Mouse (Mus musculus) testis, adult 2 months (tissue): Measurements from ENCODE around the gene Cryzl2. TPM values are rescaled to one million over a fixed set of nuclear protein-coding genes. Genes with fewer than 3 reads are reported as not detected.

Source experiments
- H3K27ac ChIP-seq: fragments of 200-500 bp; 2 replicates; pipeline ENCODE4 v1.5.1; 2012; ENCODE audit warnings: low read depth, low read length; ENCODE audit not compliant: control insufficient read depth, insufficient read depth
- H3K27me3 ChIP-seq: fragments of 200-500 bp; 2 replicates; pipeline ENCODE4 v1.6.1; 2012; ENCODE audit warnings: mild to moderate bottlenecking, low read length, moderate library complexity; ENCODE audit not compliant: control insufficient read depth, insufficient read depth
- H3K36me3 ChIP-seq: fragments of 200-500 bp; 2 replicates; pipeline ENCODE4 v1.6.1; 2012; ENCODE audit warnings: mild to moderate bottlenecking, low read length; ENCODE audit not compliant: control insufficient read depth, insufficient read depth
- H3K4me1 ChIP-seq: fragments of 200-500 bp; 2 replicates; pipeline ENCODE4 v1.6.1; 2012; ENCODE audit warnings: low read length; ENCODE audit not compliant: control insufficient read depth, insufficient read depth
- H3K4me3 ChIP-seq: fragments of 200-500 bp; 2 replicates; pipeline ENCODE4 v1.5.1; 2012; ENCODE audit warnings: low read depth, mild to moderate bottlenecking, low read length, moderate library complexity, mixed read lengths; ENCODE audit not compliant: control insufficient read depth
- CTCF ChIP-seq: fragments of 200-500 bp; IDR thresholded peaks from 2 replicates; pipeline ENCODE4 v1.5.1; 2012; ENCODE audit warnings: low read depth, mild to moderate bottlenecking, inconsistent platforms, low read length, moderate library complexity; ENCODE audit not compliant: control insufficient read depth, insufficient read depth, insufficient replicate concordance
- POLR2A ChIP-seq: fragments of 200-500 bp; IDR thresholded peaks from 2 replicates; pipeline ENCODE4 v1.6.1; 2012; ENCODE audit warnings: low read depth, mild to moderate bottlenecking, inconsistent platforms, low read length, moderate library complexity; ENCODE audit not compliant: control insufficient read depth
- polyA plus RNA-seq: library from polyadenylated mRNA; depleted of rRNA; stranded (reverse); fragments of >200 nt; gene quantifications from 2 replicates; pipeline ENCODE4 v1.2.3, GENCODE M21; 2012

The Cryzl2 gene
- polyA plus RNA-seq, 1 experiment, result 5.5 TPM

GRCm38 (mm10) chr1:157461276-157461675 is 2.9 kb downstream of the Cryzl2 start:
- TF ChIP-seq POLR2A (no peak), CTCF (no peak)
- Histone ChIP-seq H3K36me3 (no peaks in the 10 kb centered on the region), H3K4me1 (peaks cover 3% of the 10 kb centered on the region), H3K4me3 (no peak overlapping the region), H3K27me3 (no peaks in the 10 kb centered on the region), H3K27ac (no peak overlapping the region)

GRCm38 (mm10) chr1:157462336-157462735 is 4.0 kb downstream of the Cryzl2 start:
- TF ChIP-seq POLR2A (no peak), CTCF (no peak)
- Histone ChIP-seq H3K27me3 (no peaks in the 10 kb centered on the region), H3K36me3 (no peaks in the 10 kb centered on the region), H3K4me1 (peaks cover 3% of the 10 kb centered on the region), H3K27ac (no peak overlapping the region), H3K4me3 (no peak overlapping the region)

- Histone ChIP-seq H3K27me3 (no peaks in the 10 kb centered on the region), H3K4me3 (no peak overlapping the region), H3K4me1 (no peaks in the 10 kb centered on the region), H3K27ac (no peak overlapping the region), H3K36me3 (no peaks in the 10 kb centered on the region)
- no peak for TF ChIP-seq POLR2A
- TF ChIP-seq CTCF, result no peak
Measured at GRCm38 (mm10) chr1:157465194-157465593, 6.8 kb downstream of the Cryzl2 start.

- Histone ChIP-seq H3K4me3 (no peak overlapping the region), H3K27ac (no peak overlapping the region), H3K27me3 (no peaks in the 10 kb centered on the region), H3K36me3 (no peaks in the 10 kb centered on the region), H3K4me1 (no peaks in the 10 kb centered on the region)
- TF ChIP-seq POLR2A, result no peak
- no peak for TF ChIP-seq CTCF
Measured at GRCm38 (mm10) chr1:157467866-157468265, 9.5 kb downstream of the Cryzl2 start.

- Histone ChIP-seq H3K4me3 (no peak overlapping the region), H3K4me1 (no peaks in the 10 kb centered on the region), H3K27ac (no peak overlapping the region), H3K27me3 (no peaks in the 10 kb centered on the region), H3K36me3 (no peaks in the 10 kb centered on the region)
- TF ChIP-seq POLR2A (no peak), CTCF (no peak)
Measured at GRCm38 (mm10) chr1:157470761-157471386, 12.5 kb downstream of the Cryzl2 start.

GRCm38 (mm10) chr1:157472716-157473115 is 14.3 kb downstream of the Cryzl2 start:
- no peak for TF ChIP-seq CTCF
- TF ChIP-seq POLR2A, result no peak
- Histone ChIP-seq H3K4me1 (no peaks in the 10 kb centered on the region), H3K27me3 (no peaks in the 10 kb centered on the region), H3K4me3 (no peak overlapping the region), H3K36me3 (no peaks in the 10 kb centered on the region), H3K27ac (no peak overlapping the region)

GRCm38 (mm10) chr1:157474865-157475264 is 16.5 kb downstream of the Cryzl2 start:
- Histone ChIP-seq H3K36me3 (no peaks in the 10 kb centered on the region), H3K27me3 (no peaks in the 10 kb centered on the region), H3K27ac (no peak overlapping the region), H3K4me1 (no peaks in the 10 kb centered on the region; the same call in 1 of the 2 replicates), H3K4me3 (no peak overlapping the region)
- TF ChIP-seq POLR2A, result no peak
- no peak for TF ChIP-seq CTCF
